Mouse (Mus musculus) embryo, embryonic 11.5 days (tissue): ENCODE results near the gene Mlxipl.
A peak's percentile ranks its signal among the peaks of the same experiment; 100 is the strongest.

Experiments
- DNase-seq: peaks from one replicate; pipeline ENCODE4 v3.0.0-alpha.2; 2012; ENCODE audit warnings: low read depth, low spot score

Gene Mlxipl

DNA sequence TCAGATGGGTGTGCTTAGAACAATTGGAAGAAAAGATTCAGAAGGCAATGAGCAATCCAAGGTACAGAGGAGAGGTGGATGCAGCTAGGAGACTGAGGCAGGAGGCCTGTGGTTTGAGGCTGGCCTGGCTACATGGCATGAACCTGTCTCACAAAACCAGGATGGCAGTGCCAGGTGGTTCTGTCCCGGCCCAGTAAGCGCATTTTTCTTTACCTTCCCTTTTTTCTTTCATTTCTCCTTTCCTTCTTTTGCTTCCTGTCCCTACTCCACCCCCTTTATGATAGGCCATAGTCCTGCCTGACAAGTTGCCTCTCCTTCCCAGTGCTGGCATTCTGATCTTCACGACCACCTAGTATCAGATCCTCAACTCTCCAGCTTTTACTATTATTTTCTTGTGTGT lies 95.3 kb downstream of the Mlxipl start:
- DNase-seq: no peak

DNA sequence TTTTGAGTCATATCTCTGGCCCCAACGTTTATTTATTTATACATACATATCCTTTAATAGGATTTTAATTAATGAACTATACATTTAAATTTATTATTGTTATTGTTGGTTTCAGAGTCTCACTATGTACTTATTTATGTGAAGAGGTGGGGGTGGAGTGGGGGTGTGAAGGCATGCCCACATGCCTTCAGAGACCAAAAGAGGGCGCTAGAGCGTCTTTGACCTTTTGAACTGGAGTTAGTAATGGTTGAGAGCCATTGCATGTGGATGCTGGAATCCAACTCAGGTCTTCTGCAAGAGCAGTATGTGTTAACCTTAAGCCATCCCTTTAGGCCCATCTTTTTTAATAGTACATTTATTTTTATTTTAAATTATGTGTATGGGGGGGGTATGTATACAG lies 95.9 kb downstream of the Mlxipl start:
- no peak for DNase-seq

DNA sequence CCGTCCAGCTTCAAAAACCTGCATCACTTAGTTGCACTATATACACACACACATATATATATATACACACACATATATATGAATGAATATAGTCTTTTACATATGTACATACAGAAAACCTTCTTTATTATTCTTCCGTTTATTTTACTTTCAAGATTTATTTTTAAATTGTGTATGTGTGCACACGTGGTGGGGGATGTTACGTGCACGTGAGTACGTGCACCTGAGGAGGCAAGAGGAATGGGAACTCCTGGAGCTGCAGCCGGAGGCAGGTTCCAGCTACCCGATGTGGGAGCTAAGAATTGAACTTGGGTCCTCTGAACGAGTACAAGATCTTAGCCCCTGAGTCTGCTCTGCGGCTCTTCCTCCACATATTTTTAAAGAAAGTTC lies 96.5 kb downstream of the Mlxipl start:
- no peak for DNase-seq

DNA sequence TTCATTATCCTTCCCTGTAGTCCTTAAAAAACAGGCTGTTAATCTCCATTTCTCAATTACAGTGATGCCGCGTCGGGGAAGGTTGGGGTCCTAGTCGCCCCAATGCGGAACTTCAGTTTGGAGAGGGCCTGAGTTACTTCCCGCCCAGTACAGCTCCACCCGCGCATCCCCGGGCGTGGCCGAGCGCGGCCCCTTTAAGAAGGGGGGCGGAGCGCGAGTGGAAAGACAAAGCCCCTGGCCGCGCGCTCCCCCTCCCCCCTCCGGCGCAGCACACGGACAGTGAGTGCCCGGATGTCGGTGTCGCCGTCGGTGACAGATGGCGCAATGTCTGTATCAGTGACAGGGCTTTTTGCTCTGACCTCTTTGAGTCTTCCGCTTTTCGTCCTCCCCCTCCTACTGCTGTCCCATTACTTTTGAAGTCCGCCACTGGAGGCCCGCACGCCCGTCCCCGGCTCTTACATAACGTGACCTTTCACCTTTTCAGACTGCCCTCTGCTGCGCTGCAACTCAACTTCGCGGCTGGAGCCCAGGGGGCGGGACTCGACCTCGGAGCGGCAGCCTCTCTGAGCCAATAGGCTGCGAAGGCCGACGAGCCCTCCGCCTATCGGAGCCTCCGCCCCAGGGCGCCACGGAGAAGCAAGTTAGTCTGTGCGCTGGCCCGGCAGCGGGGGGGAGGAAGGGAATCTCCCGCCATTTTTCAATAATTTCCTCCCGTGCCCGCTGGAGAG lies 97.1 kb downstream of the Mlxipl start, which contains the start of gene Baz1b:
Gene Baz1b, plus strand, starts transcription at position 644 of the 728 bp plus-strand sequence.
- DNase-seq: peak; percentile 95

DNA sequence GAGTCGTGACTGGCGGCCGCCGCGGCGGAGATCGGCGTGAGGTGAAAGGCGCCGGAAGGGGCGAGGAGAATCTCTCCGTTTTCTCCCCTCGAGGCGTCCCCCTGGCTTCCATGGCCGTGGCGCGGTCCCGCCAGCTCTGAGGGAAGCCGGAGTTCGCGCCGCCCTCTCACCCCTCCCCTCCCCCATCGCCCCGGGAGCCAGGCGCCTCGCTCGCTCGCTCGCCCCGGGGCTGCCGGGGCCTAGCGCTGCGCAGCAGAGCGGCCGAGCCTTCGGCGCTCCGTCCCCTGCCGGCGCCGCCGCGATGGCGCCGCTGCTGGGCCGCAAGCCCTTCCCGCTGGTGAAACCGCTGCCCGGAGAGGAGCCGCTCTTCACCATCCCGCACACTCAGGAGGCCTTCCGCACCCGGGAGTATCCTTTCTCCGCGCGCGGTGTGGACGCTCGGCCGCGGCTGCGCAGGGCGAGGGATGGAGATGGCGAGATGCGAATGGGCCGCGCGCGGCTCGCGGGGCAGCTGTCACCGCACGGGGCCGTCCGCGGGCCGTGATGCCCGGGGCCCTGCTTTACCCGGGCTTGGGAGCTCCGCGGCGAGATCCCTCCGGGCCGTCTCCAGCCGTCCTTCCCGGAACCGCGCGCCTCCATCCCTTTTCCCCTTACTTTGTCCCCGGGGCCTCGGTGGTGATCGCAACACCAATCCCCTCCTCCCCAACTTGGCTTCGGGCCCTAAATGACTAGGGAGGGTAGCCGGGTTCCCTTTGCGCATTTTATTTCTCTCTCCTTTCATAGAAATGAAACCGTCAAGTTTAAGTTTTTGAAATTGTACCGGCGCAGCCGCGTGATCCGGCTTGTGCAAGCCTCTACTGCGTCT lies 97.9 kb downstream of the Mlxipl start:
- no peak for DNase-seq
